Mouse (Mus musculus) small intestine, adult 10 weeks (tissue): Measurements from ENCODE around the gene Gm13277. TPM values are rescaled to one million over a fixed set of nuclear protein-coding genes. Genes with fewer than 3 reads are reported as not detected.

Experiments
- polyA plus RNA-seq: library from polyadenylated mRNA; stranded (reverse); fragments of 350-450 nt; fragmentation: Illumina TruSeq; extraction: RNeasy Lipid Tissue Mini Kit (QIAGEN cat#74804); gene quantifications from one replicate; pipeline ENCODE4 v1.2.3, GENCODE M21; 2014; ENCODE audit warnings: low replicate concordance

Gm13277 gene
- polyA plus RNA-seq, 1 experiment from 2014 or later = not detected

Other genes starting within 250 kb of the Gm13277 start
- gene Ifna15, start 230.4 kb upstream of the Gm13277 start, polyA plus RNA-seq = not detected
- not detected for gene Ifna14, start 216.8 kb upstream of the Gm13277 start, polyA plus RNA-seq
- not detected for gene Ifna9, start 196.2 kb upstream of the Gm13277 start, polyA plus RNA-seq
- gene Ifna12, start 185.3 kb upstream of the Gm13277 start, polyA plus RNA-seq = not detected
- gene C87499, start 154.2 kb upstream of the Gm13277 start, polyA plus RNA-seq = not detected
- not detected for gene Ifna13, start 144.2 kb upstream of the Gm13277 start, polyA plus RNA-seq
- not detected for gene Ifna16, start 111.7 kb upstream of the Gm13277 start, polyA plus RNA-seq
- not detected for gene Ifna2, start 104.7 kb upstream of the Gm13277 start, polyA plus RNA-seq
- gene Ifnab, start 97.3 kb upstream of the Gm13277 start, polyA plus RNA-seq = not detected
- gene Gm26566, start 66.8 kb upstream of the Gm13277 start, polyA plus RNA-seq = not detected
- 117 TPM for gene Klhl9, start 66.2 kb upstream of the Gm13277 start, polyA plus RNA-seq
- not detected for gene Gm13271, start 33.8 kb upstream of the Gm13277 start, polyA plus RNA-seq
- gene Gm13283, start 28.5 kb upstream of the Gm13277 start, polyA plus RNA-seq = not detected
- gene Gm13290, start 14.8 kb upstream of the Gm13277 start, polyA plus RNA-seq = not detected
- not detected for gene Gm13289, start 11.7 kb upstream of the Gm13277 start, polyA plus RNA-seq
- gene Gm13272, start 8.8 kb upstream of the Gm13277 start, polyA plus RNA-seq = not detected
- gene Ifnz, start 6.5 kb upstream of the Gm13277 start, polyA plus RNA-seq = not detected
- gene Gm13276, start 2.9 kb upstream of the Gm13277 start, polyA plus RNA-seq = not detected
- not detected for gene Gm13278, start 2.9 kb downstream of the Gm13277 start, polyA plus RNA-seq
- gene Gm13275, start 5.9 kb downstream of the Gm13277 start, polyA plus RNA-seq = not detected
- not detected for gene Gm13279, start 8.8 kb downstream of the Gm13277 start, polyA plus RNA-seq
- gene Gm13285, start 11.0 kb downstream of the Gm13277 start, polyA plus RNA-seq = not detected
- not detected for gene Gm13287, start 14.6 kb downstream of the Gm13277 start, polyA plus RNA-seq
- not detected for gene Gm13288, start 16.9 kb downstream of the Gm13277 start, polyA plus RNA-seq
- not detected for gene Ifna7, start 27.6 kb downstream of the Gm13277 start, polyA plus RNA-seq
- gene Ifna11, start 31.3 kb downstream of the Gm13277 start, polyA plus RNA-seq = not detected
- not detected for gene Ifna6, start 38.8 kb downstream of the Gm13277 start, polyA plus RNA-seq
- gene Ifna5, start 46.9 kb downstream of the Gm13277 start, polyA plus RNA-seq = not detected
- not detected for gene Ifna4, start 53.2 kb downstream of the Gm13277 start, polyA plus RNA-seq
- not detected for gene Ifna1, start 61.5 kb downstream of the Gm13277 start, polyA plus RNA-seq
- gene Ifne, start 91.6 kb downstream of the Gm13277 start, polyA plus RNA-seq = not detected